29 mouse cellular contexts compared by ENCODE assay signal in the genomic region with DNA sequence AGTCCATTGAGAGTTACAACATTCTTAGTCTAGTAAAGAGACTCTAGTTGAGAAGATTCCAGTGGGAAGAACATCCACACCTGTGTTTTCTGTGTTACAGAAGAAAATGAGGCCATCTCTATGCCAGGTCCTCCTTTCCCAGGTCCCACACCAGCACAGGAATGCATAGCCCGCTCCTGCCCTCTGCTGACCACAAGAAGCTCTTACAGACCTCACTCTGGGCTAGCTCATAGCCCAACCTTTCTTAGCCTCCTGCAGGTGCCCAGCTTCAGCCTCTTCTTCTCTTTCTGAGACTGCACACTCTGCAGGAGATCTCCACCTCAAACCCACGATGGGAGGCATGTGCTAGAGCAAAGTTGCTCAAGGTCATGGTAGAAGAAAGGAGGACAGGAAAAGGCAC. TPM values are rescaled to one million over a fixed set of nuclear protein-coding genes. Genes with fewer than 3 reads are reported as not detected.
DNase-seq lines count a peak whose midpoint lies in the region; ATAC-seq and TF ChIP-seq lines count a peak whose summit lies in the region.
"Not testable (repeated sequence)": the region's sequence is repeated elsewhere in the genome, so short reads cannot be mapped to it uniquely, and the experiment has no call there.
"Had no signal": no experiment of that assay in that cellular context is flagged by ENCODE, and none has a peak within 500 bp of the region (broad histone marks: within the 10 kb centered on the region; RNA-seq: fewer than 3 reads in every experiment).

No protein-coding gene starts in this region.

- TF ChIP-seq EP300 in CH12.LX (IDR thresholded peaks at IDR 0.05; ENCODE audit: low read length); heart, postnatal 0 days (IDR thresholded peaks at IDR 0.05; ENCODE audit: low read depth); liver, embryonic 14.5 days (IDR thresholded peaks at IDR 0.05; ENCODE audit: low read depth): not testable (repeated sequence)

- H3K9me3 ChIP-seq in CH12.LX (replicated peaks; ENCODE audit: low read length); heart, postnatal 0 days (replicated peaks; ENCODE audit: control insufficient read depth, low read length); liver, embryonic 14.5 days (ENCODE audit: control insufficient read depth, low read length); midbrain, embryonic 14.5 days (ENCODE audit: control insufficient read depth, low read length): not testable (repeated sequence)

- in situ Hi-C loops in CH12.LX (cut with MboI; ENCODE audit: low pct_ligation_motif_present, low pct_unique_long_range_greater_than_20kb, low sequenced_read_pairs), result not testable (repeated sequence)

- not testable (repeated sequence) for H3K4me1 ChIP-seq in CH12.LX (ENCODE audit: control insufficient read depth in 1 of 2, insufficient read depth in 2 of 2); cortical plate, adult 2 months (ENCODE audit: control insufficient read depth, insufficient read depth, low read length); heart, postnatal 0 days (ENCODE audit: control insufficient read depth, insufficient read depth); liver, embryonic 14.5 days (replicated peaks; ENCODE audit: control insufficient read depth in 2 of 2, insufficient read depth in 2 of 2, low read length in 1 of 2); midbrain, embryonic 14.5 days (ENCODE audit: control insufficient read depth, insufficient read depth, low read length)

- dilution Hi-C loops in CH12.LX (cut with MboI; ENCODE audit: extremely low pct_ligation_motif_present, extremely low pct_unique_long_range_greater_than_20kb, low sequenced_read_pairs), result not testable (repeated sequence)

- WGBS in heart, postnatal 0 days, result 23% methylated on average over 2 of the region's 2 CpGs
- 8% methylated on average over 2 of the region's 2 CpGs for WGBS in liver, embryonic 14.5 days (ENCODE audit: insufficient replicate concordance)
- WGBS in midbrain, embryonic 14.5 days, result 29% methylated on average over 2 of the region's 2 CpGs

- not testable (repeated sequence) for H3K36me3 ChIP-seq in CH12.LX (replicated peaks in 1 of 2; ENCODE audit: control insufficient read depth in 1 of 2, insufficient read depth in 1 of 2, low read length in 1 of 2); heart, postnatal 0 days (replicated peaks; ENCODE audit: control insufficient read depth, insufficient read depth, low read length); liver, embryonic 14.5 days (replicated peaks; ENCODE audit: control insufficient read depth, insufficient read depth, low read depth); midbrain, embryonic 14.5 days (ENCODE audit: control insufficient read depth, insufficient read depth, low read length)

- TF ChIP-seq RAD21 in CH12.LX (IDR thresholded peaks at IDR 0.05; ENCODE audit: low read depth, low read length), result peak; percentile 37

- peak; percentile 19 for DNase-seq in CH12.LX (ENCODE audit: extremely low read depth)
- peak; percentile 14 for DNase-seq in adrenal gland, postnatal 10 days
- DNase-seq in heart, postnatal 0 days (ENCODE audit: low spot score); liver, embryonic 14.5 days (ENCODE audit: low read depth in 3 of 3, low spot score in 3 of 3): not testable (repeated sequence)
- DNase-seq in kidney, postnatal 4 days, result peak; percentile 26 to 41
- peak; percentile 2 for DNase-seq in midbrain, embryonic 14.5 days

- TF ChIP-seq POLR2A in CH12.LX (IDR thresholded peaks at IDR 0.05; ENCODE audit: low read depth, low read length); cortical plate, adult 2 months (IDR thresholded peaks at IDR 0.05; ENCODE audit: extremely low read depth, insufficient read depth, low read length): not testable (repeated sequence)

- H3K79me2 ChIP-seq in CH12.LX (replicated peaks; ENCODE audit: control insufficient read depth, extremely low read depth, insufficient read depth, poor library complexity, severe bottlenecking), result not testable (repeated sequence)

- not testable (repeated sequence) for H3K27ac ChIP-seq in CH12.LX (ENCODE audit: insufficient read depth, low read depth); cortical plate, adult 2 months (ENCODE audit: insufficient read depth, low read length); heart, postnatal 0 days (ENCODE audit: low read depth); liver, embryonic 14.5 days; midbrain, embryonic 14.5 days (replicated peaks; ENCODE audit: low read depth, low read length)

- not testable (repeated sequence) for H3K9ac ChIP-seq in CH12.LX (ENCODE audit: insufficient read depth, low read depth); heart, postnatal 0 days (replicated peaks; ENCODE audit: low read depth, low read length); liver, embryonic 14.5 days (replicated peaks); midbrain, embryonic 14.5 days (replicated peaks; ENCODE audit: low read length)

- not testable (repeated sequence) for H3K4me3 ChIP-seq in CH12.LX (replicated peaks in 1 of 3; ENCODE audit: low read depth in 2 of 3, low read length in 2 of 3, poor library complexity in 1 of 3); cortical plate, adult 2 months (ENCODE audit: insufficient read depth, low read length); heart, postnatal 0 days (ENCODE audit: low read depth, low read length); liver, embryonic 14.5 days (ENCODE audit: insufficient read depth in 1 of 2, low read depth in 2 of 2, low read length in 2 of 2); midbrain, embryonic 14.5 days (replicated peaks; ENCODE audit: low read depth, low read length)

- TF ChIP-seq CTCF in CH12.LX (conservative IDR thresholded peaks at IDR 0.05 in 1 of 2, IDR thresholded peaks at IDR 0.05 in 1 of 2; ENCODE audit: low read depth in 2 of 2, low read length in 2 of 2), result peak in 1 of 2 experiments; percentile 51; a peak in 2 of 4 replicates
- TF ChIP-seq CTCF in cortical plate, adult 2 months (IDR thresholded peaks at IDR 0.05; ENCODE audit: extremely low read depth, insufficient read depth, low read length), result 0 out of 2 replicates have a peak, but pooled peaks have one; percentile 17
- peak; percentile 29; the same call in 1 of the 2 replicates for TF ChIP-seq CTCF in heart, postnatal 0 days (IDR thresholded peaks at IDR 0.05; ENCODE audit: low read depth)
- peak; percentile 33 for TF ChIP-seq CTCF in liver, embryonic 14.5 days (IDR thresholded peaks at IDR 0.05; ENCODE audit: low read depth)

- not testable (repeated sequence) for H3K4me2 ChIP-seq in CH12.LX (ENCODE audit: insufficient read depth, low read depth, poor library complexity, severe bottlenecking); heart, postnatal 0 days (ENCODE audit: low read depth, low read length); liver, embryonic 14.5 days (ENCODE audit: low read depth); midbrain, embryonic 14.5 days (ENCODE audit: low read length)

- not testable (repeated sequence) for ATAC-seq in heart, postnatal 0 days (ENCODE audit: insufficient read depth, low read depth); liver, embryonic 14.5 days (ENCODE audit: insufficient read depth); midbrain, embryonic 14.5 days (ENCODE audit: low FRiP score, low TSS enrichment)

- H3K27me3 ChIP-seq in CH12.LX (replicated peaks); heart, postnatal 0 days (ENCODE audit: control insufficient read depth, insufficient read depth, low read length); liver, embryonic 14.5 days (ENCODE audit: control insufficient read depth, insufficient read depth, low read length); midbrain, embryonic 14.5 days (ENCODE audit: control insufficient read depth, insufficient read depth, low read length): not testable (repeated sequence)

RNA-seq across cellular contexts. Expression of a gene that starts 15.0 kb away (rescaled TPM):
- total RNA-seq in CH12.LX (2012; rRNA removed) (not detected in 2 replicates), CH12.LX (2014; rRNA removed) (not detected in 2 replicates)
- polyA plus RNA-seq in CH12.LX (2012; ENCODE audit: insufficient read length, low read depth), result not detected in 2 replicates
- total RNA-seq in adrenal gland, postnatal 10 days (2021), result 1 to 10 TPM in 1 of 2 experiments, not detected in 1; 1.5 TPM
- not detected in 2 replicates for polyA plus RNA-seq in cortical plate, adult 2 months (2012; rRNA removed)
- not detected in 2 replicates for total RNA-seq in heart, postnatal 0 days (2014; rRNA removed; ENCODE audit: low replicate concordance)
- polyA plus RNA-seq in heart, postnatal 0 days (2015; fragmentation: Nextera tagmentation; extraction: Ambion mirVana), result not detected in 2 replicates
- 13.2 and 25.0 TPM in 2 replicates for polyA plus RNA-seq in liver, embryonic 14.5 days (2012; rRNA removed)
- 2.4 and 3.9 TPM in 2 replicates for polyA plus RNA-seq in liver, embryonic 14.5 days (2014; fragmentation: Nextera tagmentation; extraction: Ambion mirVana)
- not detected in 2 replicates for polyA plus RNA-seq in midbrain, embryonic 14.5 days (2014; fragmentation: Nextera tagmentation; extraction: Ambion mirVana)
- total RNA-seq: adrenal gland, adult 18-20 months; G1E; gastrocnemius, adult 2 months; heart, postnatal 4 days; left cerebral cortex, adult 8-10 months; neutrophil, adult 5-6 weeks had no signal
- polyA plus RNA-seq: C2C12; embryonic facial prominence, embryonic 10.5 days; forebrain, embryonic 11.5 days; G1E; heart, embryonic 13.5 days; hindbrain, embryonic 15.5 days; kidney, embryonic 16.5 days; limb, embryonic 11.5 days; lung, embryonic 16.5 days; midbrain, embryonic 15.5 days; stomach, embryonic 14.5 days; urinary bladder, adult 2 months had no signal

RNA-seq across cellular contexts. Expression of a gene that starts 38.6 kb away (rescaled TPM):
- total RNA-seq in CH12.LX (2012; rRNA removed), result not detected in 2 replicates
- total RNA-seq in CH12.LX (2014; rRNA removed), result 0.26 TPM in 1 of 2 replicates, not detected in the other
- polyA plus RNA-seq in CH12.LX (2012; ENCODE audit: insufficient read length, low read depth), result not detected in 2 replicates
- not detected for total RNA-seq in adrenal gland, postnatal 10 days (2021)
- not detected in 2 replicates for polyA plus RNA-seq in cortical plate, adult 2 months (2012; rRNA removed)
- not detected in 2 replicates for total RNA-seq in heart, postnatal 0 days (2014; rRNA removed; ENCODE audit: low replicate concordance)
- not detected in 2 replicates for polyA plus RNA-seq in heart, postnatal 0 days (2015; fragmentation: Nextera tagmentation; extraction: Ambion mirVana)
- polyA plus RNA-seq in liver, embryonic 14.5 days (2012; rRNA removed), result not detected in 2 replicates
- polyA plus RNA-seq in liver, embryonic 14.5 days (2014; fragmentation: Nextera tagmentation; extraction: Ambion mirVana), result not detected in 2 replicates
- not detected in 2 replicates for polyA plus RNA-seq in midbrain, embryonic 14.5 days (2014; fragmentation: Nextera tagmentation; extraction: Ambion mirVana)
- total RNA-seq: adrenal gland, adult 18-20 months; G1E; gastrocnemius, adult 2 months; heart, postnatal 4 days; left cerebral cortex, adult 8-10 months; neutrophil, adult 5-6 weeks had no signal
- polyA plus RNA-seq: C2C12; embryonic facial prominence, embryonic 10.5 days; forebrain, embryonic 11.5 days; G1E; gonadal fat pad, adult 2 months; heart, embryonic 13.5 days; hindbrain, embryonic 15.5 days; intestine, embryonic 16.5 days; kidney, embryonic 16.5 days; limb, embryonic 11.5 days; liver, embryonic 12.5 days; lung, embryonic 16.5 days; midbrain, embryonic 15.5 days; spleen, adult 2 months; stomach, embryonic 14.5 days; thymus, adult 2 months; urinary bladder, adult 2 months had no signal

RNA-seq across cellular contexts. Expression of a gene that starts 46.2 kb away (rescaled TPM):
- 19.5 and 21.7 TPM in 2 replicates for total RNA-seq in CH12.LX (2012; rRNA removed)
- total RNA-seq in CH12.LX (2014; rRNA removed), result 26.2 and 32.3 TPM in 2 replicates
- 29.9 and 32.0 TPM in 2 replicates for polyA plus RNA-seq in CH12.LX (2012; ENCODE audit: insufficient read length, low read depth)
- total RNA-seq in adrenal gland, postnatal 10 days (2021), result 10 to 100 TPM; 29.5 to 34.7 TPM
- polyA plus RNA-seq in cortical plate, adult 2 months (2012; rRNA removed), result 41.4 and 49.3 TPM in 2 replicates
- total RNA-seq in heart, postnatal 0 days (2014; rRNA removed; ENCODE audit: low replicate concordance), result 21.6 and 57.0 TPM in 2 replicates
- polyA plus RNA-seq in heart, postnatal 0 days (2015; fragmentation: Nextera tagmentation; extraction: Ambion mirVana), result 27.2 and 37.7 TPM in 2 replicates
- 7.5 and 9.5 TPM in 2 replicates for polyA plus RNA-seq in liver, embryonic 14.5 days (2012; rRNA removed)
- 10.2 and 10.8 TPM in 2 replicates for polyA plus RNA-seq in liver, embryonic 14.5 days (2014; fragmentation: Nextera tagmentation; extraction: Ambion mirVana)
- 85.2 and 85.6 TPM in 2 replicates for polyA plus RNA-seq in midbrain, embryonic 14.5 days (2014; fragmentation: Nextera tagmentation; extraction: Ambion mirVana)

RNA-seq across cellular contexts. Expression of a gene that starts 54.2 kb away (rescaled TPM):
- total RNA-seq in CH12.LX (2012; rRNA removed) (0.42 TPM in 2 replicates), CH12.LX (2014; rRNA removed) (0.11 and 0.20 TPM in 2 replicates)
- polyA plus RNA-seq in CH12.LX (2012; ENCODE audit: insufficient read length, low read depth), result 0.44 and 0.49 TPM in 2 replicates
- under 1 TPM; 0.24 to 0.97 TPM for total RNA-seq in adrenal gland, postnatal 10 days (2021)
- polyA plus RNA-seq in cortical plate, adult 2 months (2012; rRNA removed), result 17.8 and 18.7 TPM in 2 replicates
- total RNA-seq in heart, postnatal 0 days (2014; rRNA removed; ENCODE audit: low replicate concordance), result not detected in 2 replicates
- polyA plus RNA-seq in heart, postnatal 0 days (2015; fragmentation: Nextera tagmentation; extraction: Ambion mirVana), result 0.15 and 0.26 TPM in 2 replicates
- 0.15 and 0.23 TPM in 2 replicates for polyA plus RNA-seq in liver, embryonic 14.5 days (2012; rRNA removed)
- 0.05 TPM in 1 of 2 replicates, not detected in the other for polyA plus RNA-seq in liver, embryonic 14.5 days (2014; fragmentation: Nextera tagmentation; extraction: Ambion mirVana)
- polyA plus RNA-seq in midbrain, embryonic 14.5 days (2014; fragmentation: Nextera tagmentation; extraction: Ambion mirVana), result 1.1 and 1.8 TPM in 2 replicates
